Mouse (Mus musculus): ENCODE measurements at regions not wholly inside any gene's neighbourhood (a gene's known extent, or its start where the extent isn't known, plus 50 kb on each side); places are given as distances from the start of the nearest gene placed in this dataset.

- DNase-seq (ENCODE audit: low read depth, low spot score): peak; percentile 19
Measured at GRCm38 (mm10) chr3:129004085-129004484, 195.6 kb upstream of the Pitx2 start.

GRCm38 (mm10) chr3:129038877-129039276, 160.8 kb upstream of the Pitx2 start:
- DNase-seq (ENCODE audit: low read depth, low spot score): no peak

- no peak for DNase-seq (ENCODE audit: low read depth, low spot score)
Measured at GRCm38 (mm10) chr3:129044834-129045233, 154.8 kb upstream of the Pitx2 start.

GRCm38 (mm10) chr3:129049899-129050597, 149.6 kb upstream of the Pitx2 start:
- DNase-seq (ENCODE audit: low read depth, low spot score): no peak

GRCm38 (mm10) chr3:129065457-129066364, 134.0 kb upstream of the Pitx2 start:
- no peak for DNase-seq (ENCODE audit: low read depth, low spot score)

GRCm38 (mm10) chr3:129069676-129070075, 130.0 kb upstream of the Pitx2 start:
- no peak for DNase-seq (ENCODE audit: low read depth, low spot score)

GRCm38 (mm10) chr3:129070521-129070933, 129.2 kb upstream of the Pitx2 start:
- DNase-seq (ENCODE audit: low read depth, low spot score): no peak

GRCm38 (mm10) chr3:129071002-129071401, 128.7 kb upstream of the Pitx2 start:
- no peak for DNase-seq (ENCODE audit: low read depth, low spot score)

GRCm38 (mm10) chr3:129076396-129076795, 123.3 kb upstream of the Pitx2 start:
- DNase-seq (ENCODE audit: low read depth, low spot score): no peak

- DNase-seq (ENCODE audit: low read depth, low spot score): no peak
Measured at GRCm38 (mm10) chr3:129103786-129104440, 95.8 kb upstream of the Pitx2 start.

- no peak for DNase-seq (ENCODE audit: low read depth, low spot score)
Measured at GRCm38 (mm10) chr3:129104811-129105210, 94.9 kb upstream of the Pitx2 start.

- DNase-seq (ENCODE audit: low read depth, low spot score): no peak
Measured at GRCm38 (mm10) chr3:129106174-129106573, 93.5 kb upstream of the Pitx2 start.

GRCm38 (mm10) chr3:129130521-129130920, 69.2 kb upstream of the Pitx2 start:
- DNase-seq (ENCODE audit: low read depth, low spot score): no peak

GRCm38 (mm10) chr3:129131140-129131539, 68.5 kb upstream of the Pitx2 start:
- DNase-seq (ENCODE audit: low read depth, low spot score): no peak

- no peak for DNase-seq (ENCODE audit: low read depth, low spot score)
Measured at GRCm38 (mm10) chr3:129131877-129132433, 67.7 kb upstream of the Pitx2 start.
